Mouse (Mus musculus) bone marrow, adult 2 months (tissue): ENCODE results near the gene Gzmd.

Experiments used
- CTCF ChIP-seq: fragments of 200-500 bp; IDR thresholded peaks from 2 replicates; pipeline ENCODE4 v1.5.1; 2011; ENCODE audit warnings: low read length, control low read depth; ENCODE audit not compliant: control insufficient read depth, insufficient read depth
- POLR2A ChIP-seq: fragments of 200-500 bp; IDR thresholded peaks from 2 replicates; pipeline ENCODE4 v1.6.1; 2011; ENCODE audit warnings: low read depth, mild to moderate bottlenecking, control low read depth, low read length, borderline replicate concordance; ENCODE audit not compliant: control insufficient read depth

DNA sequence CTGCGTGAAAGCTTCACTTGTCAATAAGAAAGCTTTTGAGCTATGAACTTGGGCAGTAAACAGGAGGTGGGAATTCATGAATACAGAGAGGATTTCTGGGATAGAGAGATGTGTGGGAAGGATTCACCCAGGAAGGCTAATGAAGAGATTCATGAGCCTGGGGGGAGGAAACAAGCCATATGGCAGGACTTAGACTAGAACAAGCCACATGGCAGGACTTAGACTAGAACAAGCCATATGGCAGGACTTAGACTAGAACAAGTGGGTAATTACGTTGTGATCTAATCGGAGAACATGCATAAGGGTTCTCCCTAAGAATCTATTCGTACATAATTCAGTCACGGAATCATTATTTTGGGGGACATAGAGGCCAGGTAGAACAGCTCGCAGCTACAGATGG, 41.0 kb upstream of the Gzmd start:
- no peak for TF ChIP-seq CTCF
- TF ChIP-seq POLR2A, result no peak
